In genomic region chr5:32742149-32742548, GRCm38 (mm10) we compare ENCODE assay signal across 11 mouse cellular contexts. TPM values are rescaled to one million over a fixed set of nuclear protein-coding genes. Genes with fewer than 3 reads are reported as not detected.
A peak's percentile ranks its signal among the peaks of the same experiment; 100 is the strongest.
DNase-seq lines count a peak whose midpoint lies in the region; ATAC-seq and TF ChIP-seq lines count a peak whose summit lies in the region.
"Had no signal": no experiment of that assay in that cellular context is flagged by ENCODE, and none has a peak within 500 bp of the region (broad histone marks: within the 10 kb centered on the region; RNA-seq: fewer than 3 reads in every experiment).

No protein-coding gene starts in this region.

- peak; percentile 41; the same call in 1 of the 2 replicates for TF ChIP-seq POLR2A in lung, adult 2 months (IDR thresholded peaks at IDR 0.05; ENCODE audit: borderline replicate concordance, extremely low read depth, low read depth, low read length)

- H3K27me3 ChIP-seq in liver, embryonic 14.5 days (ENCODE audit: control insufficient read depth, insufficient read depth, low read length) = no peaks in the 10 kb centered on the region
- no peaks in the 10 kb centered on the region for H3K27me3 ChIP-seq in liver, embryonic 11.5 days (replicated peaks; ENCODE audit: control insufficient read depth, insufficient read depth, low read length)
- no peaks in the 10 kb centered on the region for H3K27me3 ChIP-seq in hindbrain, embryonic 15.5 days
- H3K27me3 ChIP-seq: heart, embryonic 13.5 days; Patski had no signal

- H3K4me2 ChIP-seq in liver, embryonic 14.5 days (ENCODE audit: low read depth) = no peak overlapping the region
- H3K4me2 ChIP-seq in liver, embryonic 11.5 days = no peak overlapping the region
- H3K4me2 ChIP-seq in hindbrain, embryonic 15.5 days = no peak overlapping the region
- H3K4me2 ChIP-seq: heart, embryonic 13.5 days had no signal

- H3K4me3 ChIP-seq in liver, embryonic 14.5 days (ENCODE audit: insufficient read depth in 1 of 2, low read depth in 2 of 2, low read length in 2 of 2) = no peak overlapping the region
- no peak overlapping the region for H3K4me3 ChIP-seq in liver, embryonic 11.5 days (ENCODE audit: low read depth, low read length)
- H3K4me3 ChIP-seq in hindbrain, embryonic 15.5 days = no peak overlapping the region
- no peak overlapping the region for H3K4me3 ChIP-seq in lung, adult 2 months (replicated peaks; ENCODE audit: extremely low read depth, low read depth, low read length)
- H3K4me3 ChIP-seq: heart, embryonic 13.5 days; myocyte had no signal

- H3K9me3 ChIP-seq in liver, embryonic 14.5 days (ENCODE audit: control insufficient read depth, low read length) = no peaks in the 10 kb centered on the region
- no peaks in the 10 kb centered on the region for H3K9me3 ChIP-seq in liver, embryonic 11.5 days (ENCODE audit: control insufficient read depth, low read length)
- H3K9me3 ChIP-seq in hindbrain, embryonic 15.5 days = no peaks in the 10 kb centered on the region
- H3K9me3 ChIP-seq: heart, embryonic 13.5 days had no signal

- no peak for ATAC-seq in liver, embryonic 14.5 days (ENCODE audit: insufficient read depth)
- ATAC-seq in liver, embryonic 11.5 days (replicated peaks; ENCODE audit: low FRiP score) = no peak
- peak; percentile 13 for ATAC-seq in hindbrain, embryonic 15.5 days (ENCODE audit: low FRiP score, low read depth)
- ATAC-seq: Patski had no signal

- no peak overlapping the region for H3K27ac ChIP-seq in liver, embryonic 14.5 days
- H3K27ac ChIP-seq in liver, embryonic 11.5 days (ENCODE audit: low read depth, low read length) = no peak overlapping the region
- H3K27ac ChIP-seq in hindbrain, embryonic 15.5 days (replicated peaks) = peak overlapping the region; percentile 82
- H3K27ac ChIP-seq: heart, embryonic 13.5 days had no signal

- TF ChIP-seq CTCF in liver, embryonic 14.5 days (IDR thresholded peaks at IDR 0.05; ENCODE audit: low read depth) = peak; percentile 43; the same call in 1 of the 2 replicates
- peak; percentile 40; the same call in 1 of the 2 replicates for TF ChIP-seq CTCF in lung, adult 2 months (IDR thresholded peaks at IDR 0.05; ENCODE audit: insufficient read depth, low read length)

- 58% methylated on average over 9 of the region's 9 CpGs for WGBS in liver, embryonic 14.5 days (ENCODE audit: insufficient replicate concordance)
- WGBS in liver, embryonic 11.5 days = 74% methylated on average over 9 of the region's 9 CpGs
- WGBS in hindbrain, embryonic 15.5 days = 42% methylated on average over 9 of the region's 9 CpGs
- WGBS in lung, adult 2 months = 50% methylated on average over 9 of the region's 9 CpGs

- no peak overlapping the region for H3K9ac ChIP-seq in liver, embryonic 14.5 days (replicated peaks)
- H3K9ac ChIP-seq in liver, embryonic 11.5 days (ENCODE audit: low read depth, low read length) = no peak overlapping the region
- H3K9ac ChIP-seq in hindbrain, embryonic 15.5 days = no peak overlapping the region
- H3K9ac ChIP-seq: heart, embryonic 13.5 days had no signal

- H3K4me1 ChIP-seq in liver, embryonic 14.5 days (replicated peaks; ENCODE audit: control insufficient read depth in 2 of 2, insufficient read depth in 2 of 2, low read length in 1 of 2) = peaks cover 0 to 15% of the 10 kb centered on the region in 2 experiments; a peak in 2 of 4 replicates
- peaks cover 18% of the 10 kb centered on the region for H3K4me1 ChIP-seq in liver, embryonic 11.5 days (replicated peaks; ENCODE audit: control insufficient read depth, insufficient read depth, low read length)
- peaks cover 16% of the 10 kb centered on the region for H3K4me1 ChIP-seq in hindbrain, embryonic 15.5 days (replicated peaks)
- H3K4me1 ChIP-seq in lung, adult 2 months (ENCODE audit: control insufficient read depth, insufficient read depth, low read length) = peaks cover 5% of the 10 kb centered on the region; the same call in 1 of the 2 replicates

- DNase-seq in liver, embryonic 14.5 days (ENCODE audit: low read depth in 3 of 3, low spot score in 3 of 3) = no peak
- no peak for DNase-seq in liver, embryonic 11.5 days (ENCODE audit: low spot score)
- DNase-seq in embryo, embryonic 11 days = peak; percentile 41
- DNase-seq in lung, adult 2 months = peak; percentile 57
- DNase-seq in right cerebral cortex, postnatal 14 days = peak; percentile 84
- DNase-seq in T-cell, adult 2 months (ENCODE audit: low spot score) = no peak
- no peak for DNase-seq in testis, postnatal 10 days (ENCODE audit: low spot score)

- no peaks in the 10 kb centered on the region for H3K36me3 ChIP-seq in liver, embryonic 14.5 days (replicated peaks; ENCODE audit: control insufficient read depth, insufficient read depth, low read depth)
- peaks cover 6% of the 10 kb centered on the region; the same call in 1 of the 2 replicates for H3K36me3 ChIP-seq in liver, embryonic 11.5 days (ENCODE audit: control insufficient read depth, insufficient read depth, low read length)
- H3K36me3 ChIP-seq in hindbrain, embryonic 15.5 days = no peaks in the 10 kb centered on the region

- no peak for TF ChIP-seq EP300 in liver, embryonic 14.5 days (IDR thresholded peaks at IDR 0.05; ENCODE audit: low read depth)

RNA-seq across cellular contexts. Expression of gene Pisd, which starts 43.3 kb away (rescaled TPM):
- 19.0 and 21.7 TPM in 2 replicates for polyA plus RNA-seq in liver, embryonic 14.5 days (2012; rRNA removed)
- polyA plus RNA-seq in liver, embryonic 14.5 days (2014; fragmentation: Nextera tagmentation; extraction: Ambion mirVana) = 29.0 and 33.8 TPM in 2 replicates
- 61.0 and 63.8 TPM in 2 replicates for polyA plus RNA-seq in liver, embryonic 11.5 days (2014; fragmentation: Nextera tagmentation; extraction: Ambion mirVana)
- polyA plus RNA-seq in hindbrain, embryonic 15.5 days (2015; fragmentation: Nextera tagmentation; extraction: Ambion mirVana) = 88.6 and 99.7 TPM in 2 replicates
- 89.6 and 90.7 TPM in 2 replicates for polyA plus RNA-seq in lung, adult 2 months (2012; rRNA removed)

Comparison
In these comparisons a context has a peak if more than half of its experiments do, and no peak if none do; other contexts are left out.
1. DNase-seq: peak in embryo, embryonic 11 days (single experiment), lung, adult 2 months (single experiment) and right cerebral cortex, postnatal 14 days (single experiment); none in liver, embryonic 14.5 days (0 of 3), liver, embryonic 11.5 days (single experiment), T-cell, adult 2 months (single experiment) and testis, postnatal 10 days (single experiment).